Mouse (Mus musculus) limb, embryonic 15.5 days (tissue): ENCODE results near the gene Agpat2. TPM values are rescaled to one million over a fixed set of nuclear protein-coding genes. Genes with fewer than 3 reads are reported as not detected.

Source experiments
- ATAC-seq: fragments of 200-750 bp; cut with Nextera tagmentation; 2 replicates; pipeline ENCODE4 v1.8.0; 2017; ENCODE audit warnings: low read depth, moderate TSS enrichment; ENCODE audit not compliant: insufficient number of reproducible peaks, low FRiP score, low TSS enrichment
- H3K27ac ChIP-seq: fragments of 300-500 bp; sonication (generic); 2 replicates; pipeline ENCODE4 v1.5.1; 2015; ENCODE audit warnings: moderate library complexity, mild to moderate bottlenecking, inconsistent platforms
- H3K27me3 ChIP-seq: fragments of 300-500 bp; sonication (generic); 2 replicates; pipeline ENCODE4 v1.6.1; 2015; ENCODE audit warnings: inconsistent platforms
- H3K36me3 ChIP-seq: fragments of 300-500 bp; sonication (generic); 2 replicates; pipeline ENCODE4 v1.6.1; 2015; ENCODE audit warnings: inconsistent platforms
- H3K4me1 ChIP-seq: fragments of 300-500 bp; sonication (generic); 2 replicates; pipeline ENCODE4 v1.6.1; 2015; ENCODE audit warnings: inconsistent platforms
- H3K4me2 ChIP-seq: fragments of 300-500 bp; sonication (generic); 2 replicates; pipeline ENCODE4 v1.6.1; 2015; ENCODE audit warnings: mild to moderate bottlenecking, inconsistent platforms
- H3K4me3 ChIP-seq: fragments of 300-500 bp; sonication (generic); 2 replicates; pipeline ENCODE4 v1.5.1; 2015; ENCODE audit warnings: mild to moderate bottlenecking, inconsistent platforms
- H3K9ac ChIP-seq: fragments of 300-500 bp; sonication (generic); 2 replicates; pipeline ENCODE4 v1.6.1; 2015; ENCODE audit warnings: inconsistent platforms
- H3K9me3 ChIP-seq: fragments of 300-500 bp; sonication (generic); 2 replicates; pipeline ENCODE4 v1.6.1; 2016; ENCODE audit warnings: inconsistent platforms
- WGBS: fragments of 180-500 bp; shearing (Covaris S2); methylation state at CpG from one replicate; pipeline ENCODE4 v1.1.7; 2015; 5-methylcytosine and 5-hydroxymethylcytosine counted together
- polyA plus RNA-seq: library from polyadenylated mRNA; unstranded; fragments of >200 nt; fragmentation: Nextera tagmentation; extraction: Ambion mirVana; gene quantifications from 2 replicates; pipeline ENCODE4 v1.2.1, GENCODE M21; 2015

The Agpat2 gene
- polyA plus RNA-seq, 1 experiment from 2014 or later: 36.3 TPM

- H3K4me1 ChIP-seq: peaks cover 12% of the 10 kb centered on the region
- no peak overlapping the region for H3K27ac ChIP-seq
- WGBS: 65% methylated on average over 9 of the region's 9 CpGs
- H3K27me3 ChIP-seq: no peaks in the 10 kb centered on the region
- no peak overlapping the region for H3K4me3 ChIP-seq
- ATAC-seq: no peak
- no peak overlapping the region for H3K9ac ChIP-seq
- H3K4me2 ChIP-seq: no peak overlapping the region
- no peaks in the 10 kb centered on the region for H3K9me3 ChIP-seq
- peaks cover 46% of the 10 kb centered on the region for H3K36me3 ChIP-seq
These were observed 10.8 kb downstream of the Agpat2 start for GRCm38 (mm10) chr2:26593211-26594021.

- no peak overlapping the region for H3K9ac ChIP-seq
- no peak for ATAC-seq
- no peaks in the 10 kb centered on the region for H3K27me3 ChIP-seq
- peaks cover 46% of the 10 kb centered on the region for H3K36me3 ChIP-seq
- WGBS: 82% methylated on average over 12 of the region's 12 CpGs
- peaks cover 21% of the 10 kb centered on the region for H3K4me1 ChIP-seq
- no peak overlapping the region for H3K27ac ChIP-seq
- H3K4me2 ChIP-seq: no peak overlapping the region
- H3K4me3 ChIP-seq: no peak overlapping the region
- H3K9me3 ChIP-seq: no peaks in the 10 kb centered on the region
These were observed 12.8 kb downstream of the Agpat2 start for GRCm38 (mm10) chr2:26591416-26591815.

GRCm38 (mm10) chr2:26590962-26591361 is 13.3 kb downstream of the Agpat2 start:
- Histone ChIP-seq H3K9me3 (no peaks in the 10 kb centered on the region), H3K4me3 (no peak overlapping the region), H3K9ac (no peak overlapping the region), H3K4me2 (no peak overlapping the region), H3K36me3 (peaks cover 42% of the 10 kb centered on the region), H3K4me1 (peaks cover 25% of the 10 kb centered on the region), H3K27ac (no peak overlapping the region), H3K27me3 (no peaks in the 10 kb centered on the region)
- 86% methylated on average over 7 of the region's 7 CpGs for WGBS
- no peak for ATAC-seq

- WGBS: 93% methylated on average over 7 of the region's 7 CpGs
- H3K9me3 ChIP-seq: no peaks in the 10 kb centered on the region
- H3K4me3 ChIP-seq: no peak overlapping the region
- H3K36me3 ChIP-seq: peaks cover 35% of the 10 kb centered on the region
- H3K4me1 ChIP-seq: peaks cover 25% of the 10 kb centered on the region
- H3K9ac ChIP-seq: no peak overlapping the region
- H3K4me2 ChIP-seq: no peak overlapping the region
- no peaks in the 10 kb centered on the region for H3K27me3 ChIP-seq
- H3K27ac ChIP-seq: 0 out of 2 replicates have a peak overlapping the region, but pooled peaks have one; percentile 5
- ATAC-seq: no peak
These were observed 13.9 kb downstream of the Agpat2 start for GRCm38 (mm10) chr2:26590282-26590681.

- H3K4me3 ChIP-seq: no peak overlapping the region
- no peaks in the 10 kb centered on the region for H3K27me3 ChIP-seq
- peaks cover 26% of the 10 kb centered on the region for H3K36me3 ChIP-seq
- no peak overlapping the region for H3K27ac ChIP-seq
- H3K9ac ChIP-seq: no peak overlapping the region
- ATAC-seq: no peak
- no peak overlapping the region for H3K4me2 ChIP-seq
- H3K9me3 ChIP-seq: no peaks in the 10 kb centered on the region
- H3K4me1 ChIP-seq: peaks cover 25% of the 10 kb centered on the region
- 86% methylated on average over 10 of the region's 10 CpGs for WGBS
These were observed 14.9 kb downstream of the Agpat2 start for GRCm38 (mm10) chr2:26589284-26589683.

- Histone ChIP-seq H3K4me3 (no peak overlapping the region), H3K4me1 (peaks cover 25% of the 10 kb centered on the region), H3K4me2 (no peak overlapping the region), H3K36me3 (peaks cover 22% of the 10 kb centered on the region), H3K9ac (no peak overlapping the region), H3K27me3 (no peaks in the 10 kb centered on the region), H3K27ac (peak overlapping the region; percentile 50; the same call in 1 of the 2 replicates), H3K9me3 (no peaks in the 10 kb centered on the region)
- ATAC-seq: no peak
- WGBS: 36% methylated on average over 4 of the region's 4 CpGs
These were observed 15.6 kb downstream of the Agpat2 start for GRCm38 (mm10) chr2:26588573-26588972.

GRCm38 (mm10) chr2:26587044-26587405 is 17.2 kb downstream of the Agpat2 start:
- 3% methylated on average over 11 of the region's 11 CpGs for WGBS
- ATAC-seq: no peak
- H3K36me3 ChIP-seq: peaks cover 7% of the 10 kb centered on the region

GRCm38 (mm10) chr2:26586294-26587043 is 17.7 kb downstream of the Agpat2 start, which contains the start of gene Gm20532:
Gene Gm20532, plus strand, starts transcription at chr2:26586639.
- Histone ChIP-seq H3K4me3 (peak within 1 kb of the TSS; percentile 59), H3K4me2 (peak within 1 kb of the TSS; percentile 81), H3K9ac (peak within 1 kb of the TSS; percentile 47; the same call in 1 of the 2 replicates), H3K36me3 (peaks cover 2% of the 10 kb centered on the region; the same call in 1 of the 2 replicates), H3K27ac (peak within 1 kb of the TSS; percentile 34; the same call in 1 of the 2 replicates), H3K9me3 (no peaks in the 10 kb centered on the region), H3K4me1 (peaks cover 24% of the 10 kb centered on the region), H3K27me3 (no peaks in the 10 kb centered on the region)
- peak; percentile 68 for ATAC-seq
- WGBS: under 1% methylated on average over 65 of the region's 65 CpGs

More at GRCm38 (mm10) chr2:26587044-26587405, 17.2 kb downstream of the Agpat2 start:
- H3K4me1 ChIP-seq: peaks cover 25% of the 10 kb centered on the region
- peak overlapping the region; percentile 81 for H3K4me2 ChIP-seq
- peak overlapping the region; percentile 47; the same call in 1 of the 2 replicates for H3K9ac ChIP-seq
- peak overlapping the region; percentile 59 for H3K4me3 ChIP-seq
- H3K27me3 ChIP-seq: no peaks in the 10 kb centered on the region
- peak overlapping the region; percentile 34; the same call in 1 of the 2 replicates for H3K27ac ChIP-seq
- H3K9me3 ChIP-seq: no peaks in the 10 kb centered on the region

GRCm38 (mm10) chr2:26585713-26586112 is 18.5 kb downstream of the Agpat2 start:
- Histone ChIP-seq H3K4me1 (peaks cover 17% of the 10 kb centered on the region), H3K27me3 (no peaks in the 10 kb centered on the region), H3K9ac (no peak overlapping the region), H3K4me2 (no peak overlapping the region), H3K27ac (peak overlapping the region; percentile 12; the same call in 1 of the 2 replicates), H3K36me3 (no peaks in the 10 kb centered on the region), H3K4me3 (peak overlapping the region; percentile 59), H3K9me3 (no peaks in the 10 kb centered on the region)
- no peak for ATAC-seq
- 50% methylated on average over 6 of the region's 6 CpGs for WGBS

GRCm38 (mm10) chr2:26583640-26584039 is 20.6 kb downstream of the Agpat2 start:
- H3K4me1 ChIP-seq: peaks cover 16% of the 10 kb centered on the region
- WGBS: 60% methylated on average over 11 of the region's 11 CpGs
- ATAC-seq: no peak
- H3K36me3 ChIP-seq: no peaks in the 10 kb centered on the region
- H3K27me3 ChIP-seq: no peaks in the 10 kb centered on the region
- no peaks in the 10 kb centered on the region for H3K9me3 ChIP-seq
- H3K27ac ChIP-seq: peak overlapping the region; percentile 43
- peak overlapping the region; percentile 21 for H3K4me3 ChIP-seq
- H3K4me2 ChIP-seq: no peak overlapping the region
- H3K9ac ChIP-seq: 0 out of 2 replicates have a peak overlapping the region, but pooled peaks have one; percentile 17

- Histone ChIP-seq H3K9ac (no peak overlapping the region), H3K27ac (no peak overlapping the region), H3K9me3 (no peaks in the 10 kb centered on the region), H3K36me3 (no peaks in the 10 kb centered on the region), H3K4me2 (no peak overlapping the region), H3K27me3 (no peaks in the 10 kb centered on the region), H3K4me1 (peaks cover 23% of the 10 kb centered on the region), H3K4me3 (no peak overlapping the region)
- 69% methylated on average over 7 of the region's 7 CpGs for WGBS
- no peak for ATAC-seq
These were observed 21.5 kb downstream of the Agpat2 start for GRCm38 (mm10) chr2:26582741-26583140.

GRCm38 (mm10) chr2:26582203-26582602 is 22.0 kb downstream of the Agpat2 start:
- Histone ChIP-seq H3K4me2 (no peak overlapping the region), H3K27ac (no peak overlapping the region)
- WGBS: 45% methylated on average over 2 of the region's 2 CpGs

More at GRCm38 (mm10) chr2:26582203-26582602, 22.0 kb downstream of the Agpat2 start:
- Histone ChIP-seq H3K27me3 (no peaks in the 10 kb centered on the region), H3K9me3 (no peaks in the 10 kb centered on the region), H3K4me1 (peaks cover 20% of the 10 kb centered on the region), H3K36me3 (no peaks in the 10 kb centered on the region), H3K4me3 (no peak overlapping the region), H3K9ac (no peak overlapping the region)
- no peak for ATAC-seq
